Mouse (Mus musculus) cerebellum, adult 2 months (tissue): Measurements from ENCODE around the gene Mafk.

ENCODE experiments used
- CTCF ChIP-seq: fragments of 200-500 bp; IDR thresholded peaks from 2 replicates; pipeline ENCODE4 v1.5.1; 2011; ENCODE audit warnings: low read depth, mild to moderate bottlenecking, control low read depth, low read length, moderate library complexity, borderline replicate concordance; ENCODE audit not compliant: insufficient read depth
- POLR2A ChIP-seq: fragments of 200-500 bp; IDR thresholded peaks from 2 replicates; pipeline ENCODE4 v1.6.1; 2011; ENCODE audit warnings: low read length, control low read depth, borderline replicate concordance; ENCODE audit not compliant: insufficient read depth

- TF ChIP-seq POLR2A = no peak
- no peak for TF ChIP-seq CTCF
Measured at GRCm38 (mm10) chr5:139756586-139756985, 34.7 kb upstream of the Mafk start.
